Mouse (Mus musculus) testis, adult 2 months (tissue): ENCODE data around the gene Gramd1b.

Experiments
- CTCF ChIP-seq: fragments of 200-500 bp; IDR thresholded peaks from 2 replicates; pipeline ENCODE4 v1.5.1; 2012; ENCODE audit warnings: low read depth, mild to moderate bottlenecking, inconsistent platforms, low read length, moderate library complexity; ENCODE audit not compliant: control insufficient read depth, insufficient read depth, insufficient replicate concordance
- POLR2A ChIP-seq: fragments of 200-500 bp; IDR thresholded peaks from 2 replicates; pipeline ENCODE4 v1.6.1; 2012; ENCODE audit warnings: low read depth, mild to moderate bottlenecking, inconsistent platforms, low read length, moderate library complexity; ENCODE audit not compliant: control insufficient read depth

DNA sequence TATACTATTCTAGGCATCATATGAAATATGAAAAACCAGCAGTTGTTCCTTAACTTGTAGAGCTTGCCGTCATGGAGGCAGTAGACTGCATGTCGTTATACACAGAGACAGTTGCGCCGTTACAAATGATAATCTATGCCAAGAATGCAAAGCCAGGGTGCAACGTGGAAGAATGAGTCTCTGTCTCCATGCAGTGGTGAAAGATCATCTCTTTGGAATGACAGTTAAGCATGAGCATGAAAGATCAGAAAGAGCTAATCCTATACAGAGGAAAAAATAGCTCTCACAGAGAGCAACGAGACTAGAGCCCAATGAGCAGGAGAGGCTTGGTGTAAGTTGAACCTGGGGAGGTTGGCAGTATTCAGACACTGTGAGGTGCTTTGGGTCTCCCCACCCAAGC lies 284.5 kb downstream of the Gramd1b start:
- no peak for TF ChIP-seq POLR2A
- TF ChIP-seq CTCF, result no peak
